ENCODE assay signal across 25 mouse cellular contexts in genomic region chr4:120071411-120071810, GRCm38 (mm10). TPM values are rescaled to one million over a fixed set of nuclear protein-coding genes. Genes with fewer than 3 reads are reported as not detected.
"Had no signal": no experiment of that assay in that cellular context is flagged by ENCODE, and none has a peak within 500 bp of the region (broad histone marks: within the 10 kb centered on the region; RNA-seq: fewer than 3 reads in every experiment).

No protein-coding gene starts in this region.

- H3K9me3 ChIP-seq: midbrain, embryonic 10.5 days; midbrain, embryonic 12.5 days; neural tube, embryonic 13.5 days; neural tube, embryonic 15.5 days had no signal

- ATAC-seq: midbrain, embryonic 16.5 days had no signal

- H3K27ac ChIP-seq: midbrain, embryonic 10.5 days; midbrain, embryonic 12.5 days; neural tube, embryonic 13.5 days; neural tube, embryonic 15.5 days had no signal

- H3K36me3 ChIP-seq: midbrain, embryonic 10.5 days; midbrain, embryonic 12.5 days; neural tube, embryonic 13.5 days; neural tube, embryonic 15.5 days had no signal

- H3K9ac ChIP-seq: lung, embryonic 14.5 days; midbrain, embryonic 12.5 days; neural tube, embryonic 13.5 days; neural tube, embryonic 15.5 days had no signal

- H3K4me3 ChIP-seq: midbrain, embryonic 10.5 days; midbrain, embryonic 12.5 days; myocyte; neural tube, embryonic 13.5 days; neural tube, embryonic 15.5 days had no signal

- DNase-seq: lung, embryonic 14.5 days; midbrain, embryonic 14.5 days; retina, postnatal 1 day; right cerebral cortex, adult 18-20 months; right cerebral cortex, postnatal 25 days; right cerebral cortex, postnatal 4 days; spleen, adult 18-20 months; thymus, adult 2 months; thymus, postnatal 25 days; thymus, postnatal 4 days had no signal

- H3K4me2 ChIP-seq: lung, embryonic 14.5 days; midbrain, embryonic 12.5 days; neural tube, embryonic 13.5 days; neural tube, embryonic 15.5 days had no signal

- H3K27me3 ChIP-seq: midbrain, embryonic 12.5 days; neural tube, embryonic 13.5 days had no signal

RNA-seq across cellular contexts. Expression of gene AL607142.1, which starts 6.6 kb away (rescaled TPM):
- total RNA-seq: megakaryocyte, adult 5-6 weeks; megakaryocyte-erythroid progenitor cell, adult 5-6 weeks had no signal
- polyA plus RNA-seq: liver, embryonic 16.5 days; lung, embryonic 14.5 days; lung, embryonic 16.5 days; midbrain, embryonic 10.5 days; midbrain, embryonic 12.5 days; midbrain, embryonic 14.5 days; midbrain, embryonic 16.5 days; myocyte; neural tube, embryonic 11.5 days; neural tube, embryonic 13.5 days; neural tube, embryonic 15.5 days; small intestine, adult 2 months; stomach, embryonic 14.5 days; testis, adult 2 months; thymus, adult 2 months; urinary bladder, adult 2 months had no signal
